Mouse (Mus musculus): ENCODE results near the gene Ppargc1a. TPM values are rescaled to one million over a fixed set of nuclear protein-coding genes. Genes with fewer than 3 reads are reported as not detected.

Ppargc1a gene
- total RNA-seq, 1 experiment from 2014 or later = 0.46 TPM

- peak; percentile 45 for ATAC-seq (replicated peaks; ENCODE audit: low read depth, poor library complexity, severe bottlenecking)
These were observed 13.9 kb downstream of the Ppargc1a start for GRCm38 (mm10) chr5:51553671-51554070.

- ATAC-seq (replicated peaks; ENCODE audit: low read depth, poor library complexity, severe bottlenecking) = no peak
These were observed 14.3 kb downstream of the Ppargc1a start for GRCm38 (mm10) chr5:51553251-51553650.

- ATAC-seq (replicated peaks; ENCODE audit: low read depth, poor library complexity, severe bottlenecking) = peak; percentile 75
These were observed 14.9 kb downstream of the Ppargc1a start for GRCm38 (mm10) chr5:51552483-51553091.

GRCm38 (mm10) chr5:51551852-51552482, 15.6 kb downstream of the Ppargc1a start:
- peak; percentile 65 for ATAC-seq (replicated peaks; ENCODE audit: low read depth, poor library complexity, severe bottlenecking)

GRCm38 (mm10) chr5:51547442-51548035, 20.0 kb downstream of the Ppargc1a start:
- no peak for ATAC-seq (replicated peaks; ENCODE audit: low read depth, poor library complexity, severe bottlenecking)

GRCm38 (mm10) chr5:51546817-51547216, 20.7 kb downstream of the Ppargc1a start:
- ATAC-seq (replicated peaks; ENCODE audit: low read depth, poor library complexity, severe bottlenecking) = no peak

- no peak for ATAC-seq (replicated peaks; ENCODE audit: low read depth, poor library complexity, severe bottlenecking)
These were observed 22.1 kb downstream of the Ppargc1a start for GRCm38 (mm10) chr5:51545133-51546049.

- ATAC-seq (replicated peaks; ENCODE audit: low read depth, poor library complexity, severe bottlenecking) = 0 out of 2 replicates have a peak, but pooled peaks have one; percentile 18
These were observed 23.3 kb downstream of the Ppargc1a start for GRCm38 (mm10) chr5:51544141-51544735.

- no peak for ATAC-seq (replicated peaks; ENCODE audit: low read depth, poor library complexity, severe bottlenecking)
These were observed 26.0 kb downstream of the Ppargc1a start for GRCm38 (mm10) chr5:51541557-51541956.

- ATAC-seq (replicated peaks; ENCODE audit: low read depth, poor library complexity, severe bottlenecking) = no peak
These were observed 26.7 kb downstream of the Ppargc1a start for GRCm38 (mm10) chr5:51540816-51541215.

- ATAC-seq (replicated peaks; ENCODE audit: low read depth, poor library complexity, severe bottlenecking) = no peak
These were observed 28.0 kb downstream of the Ppargc1a start for GRCm38 (mm10) chr5:51539563-51539962.

GRCm38 (mm10) chr5:51538319-51538718, 29.2 kb downstream of the Ppargc1a start:
- ATAC-seq (replicated peaks; ENCODE audit: low read depth, poor library complexity, severe bottlenecking) = no peak

- no peak for ATAC-seq (replicated peaks; ENCODE audit: low read depth, poor library complexity, severe bottlenecking)
These were observed 29.9 kb downstream of the Ppargc1a start for GRCm38 (mm10) chr5:51537646-51538030.

- ATAC-seq (replicated peaks; ENCODE audit: low read depth, poor library complexity, severe bottlenecking) = no peak
These were observed 30.4 kb downstream of the Ppargc1a start for GRCm38 (mm10) chr5:51537009-51537645.

GRCm38 (mm10) chr5:51534456-51534855, 33.1 kb downstream of the Ppargc1a start:
- no peak for ATAC-seq (replicated peaks; ENCODE audit: low read depth, poor library complexity, severe bottlenecking)

- ATAC-seq (replicated peaks; ENCODE audit: low read depth, poor library complexity, severe bottlenecking) = no peak
These were observed 36.2 kb downstream of the Ppargc1a start for GRCm38 (mm10) chr5:51531286-51531685.

GRCm38 (mm10) chr5:51529444-51529843, 38.1 kb downstream of the Ppargc1a start:
- ATAC-seq (replicated peaks; ENCODE audit: low read depth, poor library complexity, severe bottlenecking) = no peak

- ATAC-seq (replicated peaks; ENCODE audit: low read depth, poor library complexity, severe bottlenecking) = no peak
These were observed 39.4 kb downstream of the Ppargc1a start for GRCm38 (mm10) chr5:51528165-51528498.

GRCm38 (mm10) chr5:51527498-51528164, 39.9 kb downstream of the Ppargc1a start:
- ATAC-seq (replicated peaks; ENCODE audit: low read depth, poor library complexity, severe bottlenecking) = no peak

All from common myeloid progenitor, adult 5-6 weeks (primary cell).